Mouse (Mus musculus) MEL (cell line): ENCODE data around the gene Kctd10.

Experiments
- CHD1 ChIP-seq: IDR thresholded peaks from 2 replicates; pipeline ENCODE4 v1.6.1; 2012; ENCODE audit warnings: low read depth, mild to moderate bottlenecking, inconsistent platforms, low read length, improper control_type of control experiment
- CTCF ChIP-seq, 3 experiments: IDR thresholded peaks in 2 of 3; conservative IDR thresholded peaks in 1 of 3; 2 replicates each; pipeline ENCODE4 v1.5.1; 2011 to 2012; ENCODE audit warnings: low read length in 3 of 3, low read depth in 2 of 3, mild to moderate bottlenecking in 2 of 3, improper control_type of control experiment in 1 of 3, inconsistent platforms in 1 of 3, mixed read lengths in 1 of 3, moderate library complexity in 1 of 3; ENCODE audit not compliant: control insufficient read depth in 1 of 3, insufficient read depth in 1 of 3, poor library complexity in 1 of 3, severe bottlenecking in 1 of 3
- KAT2A ChIP-seq: conservative IDR thresholded peaks from 2 replicates; pipeline ENCODE4 v1.6.1; 2012; ENCODE audit warnings: low read depth, low read length, improper control_type of control experiment, inconsistent platforms
- MAZ ChIP-seq: IDR thresholded peaks from 2 replicates; pipeline ENCODE4 v1.6.1; 2012; ENCODE audit warnings: low read depth, mild to moderate bottlenecking, inconsistent platforms, low read length, improper control_type of control experiment
- MXI1 ChIP-seq: IDR thresholded peaks from 2 replicates; pipeline ENCODE4 v1.6.1; 2011; ENCODE audit warnings: mild to moderate bottlenecking, low read depth, low read length, improper control_type of control experiment
- NRF1 ChIP-seq: IDR thresholded peaks from 2 replicates; pipeline ENCODE4 v1.6.1; 2014; ENCODE audit warnings: low read depth, mild to moderate bottlenecking, inconsistent platforms, low read length, improper control_type of control experiment, moderate library complexity; ENCODE audit not compliant: poor library complexity, insufficient read depth, severe bottlenecking
- TBP ChIP-seq: IDR thresholded peaks from 2 replicates; pipeline ENCODE4 v1.8.0; 2011; ENCODE audit warnings: low read depth, low read length, improper control_type of control experiment
- USF1 ChIP-seq: IDR thresholded peaks from 2 replicates; pipeline ENCODE4 v1.6.1; 2014; ENCODE audit warnings: low read depth, mild to moderate bottlenecking, inconsistent platforms, low read length, improper control_type of control experiment, moderate library complexity

DNA sequence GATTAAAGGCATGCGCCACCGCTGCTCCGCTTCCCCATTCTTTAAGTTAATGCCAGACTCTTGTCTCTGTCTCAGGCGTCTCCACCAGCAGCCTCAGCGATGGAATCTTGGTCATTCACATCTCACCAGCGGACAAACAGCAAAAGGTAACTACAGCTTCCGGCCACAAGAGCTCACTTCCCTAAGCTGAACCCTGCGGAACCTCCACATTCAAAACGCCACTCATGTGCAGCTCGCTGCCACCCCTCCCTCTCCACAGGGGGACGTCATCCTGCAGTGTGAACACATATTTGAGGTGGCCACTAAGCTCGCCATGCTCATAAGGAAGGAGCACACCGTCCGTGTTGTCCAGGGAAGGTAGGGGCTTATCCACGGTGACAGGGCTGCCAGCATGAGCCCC, 19.3 kb downstream of the Kctd10 start:
- TF ChIP-seq CTCF (IDR thresholded peaks at IDR 0.05 in 2 of 3, conservative IDR thresholded peaks at IDR 0.05 in 1 of 3; ENCODE audit: control insufficient read depth in 1 of 3, insufficient read depth in 1 of 3, low read depth in 2 of 3, low read length in 3 of 3, poor library complexity in 1 of 3, severe bottlenecking in 1 of 3) (no peak), USF1 (no peak), TBP (no peak), MAZ (no peak), MXI1 (no peak), KAT2A (no peak), NRF1 (no peak), CHD1 (no peak)
